Mouse (Mus musculus) natural killer cell, adult 2 months (primary cell): ENCODE measurements around the gene Pde9a.

Experiments used
- DNase-seq, 2 experiments: peaks; one replicate each; pipeline ENCODE4 v3.0.0; 2022; ENCODE audit warnings: low spot score in 2 of 2

Gene Pde9a

DNA sequence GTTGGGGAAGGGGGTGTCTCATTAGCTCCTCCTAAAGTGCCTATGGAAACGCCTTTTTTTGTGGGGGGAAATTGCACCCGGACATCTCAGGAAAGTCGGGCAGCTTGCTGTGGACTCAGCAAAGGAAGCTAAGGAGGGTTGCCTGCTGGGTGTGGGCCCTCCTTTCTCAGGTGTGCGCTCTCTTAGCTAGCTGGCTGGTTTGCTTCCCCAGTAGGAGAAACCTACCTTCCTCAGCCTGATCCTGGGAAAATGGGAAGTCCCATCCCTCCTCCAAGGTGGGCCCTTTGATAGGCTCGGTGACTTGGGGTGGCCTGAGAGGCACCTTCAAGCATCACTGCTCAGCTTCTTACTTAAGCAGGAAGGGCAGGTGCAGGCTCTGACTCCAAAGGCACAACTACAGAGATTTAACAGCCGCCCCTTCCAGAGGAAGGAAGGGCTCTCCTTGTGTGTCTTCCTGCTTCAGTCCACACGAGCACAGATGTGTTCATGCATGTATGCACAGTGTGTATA is 811 bp downstream of the Pde9a start:
- no peak for DNase-seq

- no peak for DNase-seq
Observed at GRCm38 (mm10) chr17:31389432-31390050, 3.5 kb downstream of the Pde9a start.

DNA sequence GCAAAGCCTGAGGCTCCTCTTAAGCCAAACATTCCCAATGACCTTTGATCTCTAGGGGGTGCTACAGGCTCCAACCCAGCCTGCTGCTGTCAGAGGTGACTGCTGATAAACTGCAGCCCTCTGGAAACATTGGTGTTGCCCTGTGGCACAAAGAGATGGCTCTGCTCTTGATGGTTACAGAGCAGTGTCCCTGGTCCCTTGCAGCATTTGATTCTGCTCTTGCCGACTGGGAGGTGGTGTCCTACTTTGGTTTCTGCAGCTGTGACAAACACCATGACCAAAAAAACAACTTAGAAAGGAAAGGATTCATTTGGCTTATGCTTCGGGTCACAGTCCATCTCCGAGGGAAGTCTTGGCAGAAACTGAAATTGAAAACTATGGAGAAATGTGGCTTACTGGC is 5.5 kb downstream of the Pde9a start:
- DNase-seq: no peak

DNA sequence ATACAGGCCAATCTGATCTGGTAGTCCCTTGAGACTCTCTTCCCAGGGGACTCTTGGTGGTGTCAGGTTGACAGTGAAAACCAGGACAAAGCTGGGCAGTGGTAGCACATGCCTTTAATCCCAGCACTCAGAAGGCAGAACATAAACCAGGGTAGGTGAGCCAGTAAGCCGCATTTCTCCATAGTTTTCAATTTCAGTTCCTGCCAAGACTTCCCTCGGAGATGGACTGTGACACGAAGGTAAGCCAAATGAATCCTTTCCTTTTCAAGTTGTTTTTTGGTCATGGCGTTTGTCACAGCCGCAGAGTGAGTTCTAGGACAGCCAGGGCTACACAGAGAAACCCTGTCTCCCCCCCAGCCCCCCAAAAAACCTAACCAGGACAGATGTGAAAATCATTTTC is 6.0 kb downstream of the Pde9a start:
- no peak for DNase-seq

DNA sequence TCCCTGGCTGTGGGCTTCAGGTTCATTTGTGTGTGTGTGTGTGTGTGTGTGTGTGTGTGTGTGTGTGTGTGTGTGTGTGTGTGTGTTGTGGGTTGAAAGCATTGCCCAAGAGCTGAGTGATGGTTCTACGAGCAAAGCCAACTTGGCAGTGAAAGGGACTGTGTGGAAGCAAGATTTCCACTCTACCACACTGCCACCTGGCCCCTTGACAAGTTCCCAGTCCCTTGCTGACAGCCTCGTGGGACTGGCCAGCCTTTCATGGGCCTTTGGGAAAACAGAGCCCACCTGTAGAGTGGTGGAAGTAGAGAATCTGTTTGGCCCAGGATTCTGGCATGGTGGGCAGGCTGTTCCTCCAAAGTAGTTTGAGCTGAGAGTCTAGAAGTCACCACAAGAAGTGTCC is 7.8 kb downstream of the Pde9a start:
- no peak for DNase-seq

DNA sequence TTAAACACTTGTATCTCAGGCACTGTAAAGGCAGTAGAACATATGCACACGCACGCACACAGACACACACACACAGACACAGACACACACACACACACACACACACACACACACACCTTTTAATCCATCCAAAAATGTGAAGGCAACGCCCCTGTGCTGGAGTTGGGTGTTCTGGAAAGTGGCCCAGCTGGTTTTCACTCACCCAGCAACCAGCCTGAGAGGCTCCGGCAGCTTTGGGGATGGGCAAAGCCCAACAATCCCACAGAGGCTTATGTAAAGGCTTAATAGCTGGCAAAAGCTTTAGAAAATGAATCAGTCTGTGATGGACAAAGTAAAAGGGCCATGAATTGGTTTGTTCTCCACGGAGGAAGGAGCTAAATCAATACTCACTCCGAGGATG is 14.3 kb downstream of the Pde9a start:
- no peak for DNase-seq

- no peak for DNase-seq
Observed at GRCm38 (mm10) chr17:31401160-31401559, 15.2 kb downstream of the Pde9a start.

DNA sequence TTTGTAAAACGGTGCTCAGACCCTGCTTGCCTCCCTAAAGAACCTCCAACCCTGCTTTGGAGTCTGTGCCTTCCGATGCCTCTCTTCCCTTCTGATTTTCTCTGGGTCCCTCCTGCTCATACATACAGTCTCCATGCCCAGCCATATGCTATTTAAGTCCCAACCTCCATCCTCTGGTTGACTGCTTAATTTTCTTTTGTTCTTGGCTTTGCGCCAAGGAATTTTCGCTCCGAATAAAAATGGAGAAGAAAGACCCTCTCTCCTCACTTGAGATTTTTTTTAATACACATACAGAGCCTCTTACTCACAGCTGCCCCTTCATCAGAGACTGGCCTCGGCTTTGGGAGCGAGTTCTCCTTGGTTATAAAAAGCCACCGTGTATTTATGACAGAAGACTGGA is 16.7 kb downstream of the Pde9a start:
- DNase-seq: no peak

DNA sequence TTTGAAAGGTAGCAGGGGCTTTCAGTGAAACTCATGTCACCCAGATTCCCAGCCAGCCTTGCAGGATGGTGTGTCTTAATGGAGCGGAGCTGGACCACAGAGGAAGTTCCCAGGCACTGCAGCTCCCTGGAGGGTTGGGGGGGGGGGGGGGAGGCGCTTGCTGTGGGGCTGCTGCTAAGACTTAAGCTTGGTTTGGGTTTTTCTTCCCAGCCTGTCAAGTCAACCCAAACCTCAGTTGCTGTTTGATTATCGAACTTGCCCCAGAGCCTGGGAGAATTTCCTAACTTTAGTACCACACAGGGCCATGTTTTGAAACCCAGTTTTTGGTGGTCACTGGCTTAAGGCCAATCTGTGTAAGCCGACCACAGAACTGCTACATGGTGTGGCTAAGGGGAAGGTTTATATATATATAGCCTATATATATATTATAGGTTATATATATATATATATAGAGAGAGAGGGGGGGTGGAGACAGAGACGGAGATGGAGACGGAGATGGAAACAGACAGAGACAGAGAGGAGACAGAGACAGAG is 19.8 kb downstream of the Pde9a start:
- no peak for DNase-seq

DNA sequence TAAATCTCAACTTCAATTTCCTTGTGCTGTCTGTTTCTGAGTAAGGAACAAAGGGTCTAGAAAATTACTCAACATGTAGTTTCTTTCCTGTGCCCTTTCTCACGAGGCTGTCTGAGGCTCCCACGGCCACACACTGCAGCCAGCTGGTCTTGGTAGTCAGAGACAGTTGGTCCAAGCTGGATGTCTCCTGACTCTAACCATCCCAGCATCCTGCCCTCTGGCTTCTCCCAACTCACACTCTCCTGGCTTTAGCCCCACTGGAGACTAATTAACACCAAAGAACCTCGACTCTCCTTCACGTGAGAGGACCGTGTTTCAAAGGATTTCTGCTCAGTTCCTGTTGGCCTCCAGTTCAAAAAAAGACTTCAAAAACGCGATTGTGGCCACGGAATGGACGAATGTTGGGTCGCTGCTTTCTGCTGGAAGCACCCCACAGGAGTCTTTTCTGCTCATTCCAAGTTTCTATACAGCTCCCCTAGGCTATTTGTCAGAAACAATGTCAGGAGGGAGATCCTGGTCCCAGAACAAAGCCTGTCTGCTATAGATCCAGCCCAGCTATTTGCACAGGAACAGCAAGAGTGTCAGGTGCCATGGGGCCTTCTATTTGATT is 23.8 kb downstream of the Pde9a start:
- DNase-seq: no peak

- DNase-seq: no peak
Observed at GRCm38 (mm10) chr17:31415258-31415657, 29.2 kb downstream of the Pde9a start.

DNA sequence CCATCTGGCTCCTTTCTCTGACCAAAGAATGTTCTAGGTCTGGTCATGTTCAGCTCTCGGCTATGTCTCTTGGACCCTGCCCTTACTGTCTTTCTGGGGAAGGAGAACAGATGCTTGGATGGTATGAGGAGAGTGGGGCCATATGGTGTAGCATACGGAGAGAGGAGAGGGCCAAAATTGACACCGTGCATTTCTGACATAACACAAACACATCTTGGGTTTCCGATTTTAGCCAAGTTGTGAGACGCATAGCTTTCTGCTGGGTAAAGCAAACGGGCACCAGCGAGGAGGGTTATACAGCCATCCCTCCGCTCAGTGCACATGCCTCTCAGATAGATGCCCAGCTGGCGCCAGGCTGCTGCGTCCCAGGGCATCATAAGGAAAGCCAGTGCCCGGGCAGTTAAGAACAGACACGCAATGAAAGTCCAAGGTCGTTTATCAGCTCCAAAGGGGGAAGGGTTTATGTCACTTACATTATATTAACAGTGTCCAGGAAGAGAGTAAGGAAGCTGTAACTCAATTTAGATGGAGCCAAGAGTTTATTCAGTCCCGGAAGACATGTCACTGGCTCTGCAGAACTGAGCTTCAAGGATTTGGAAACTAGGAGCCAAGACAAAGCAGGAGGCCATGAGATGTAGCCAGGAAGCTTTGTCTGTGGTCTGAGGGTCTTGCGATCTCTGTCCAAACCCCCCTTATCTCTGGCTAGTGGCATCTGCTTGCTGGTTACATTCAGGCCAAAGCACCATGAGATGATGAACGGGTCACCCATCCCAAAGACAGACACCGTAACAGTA is 33.0 kb downstream of the Pde9a start:
- no peak for DNase-seq

- DNase-seq: no peak
Observed at GRCm38 (mm10) chr17:31419598-31419950, 33.6 kb downstream of the Pde9a start.

GRCm38 (mm10) chr17:31419995-31420394 is 34.0 kb downstream of the Pde9a start:
- no peak for DNase-seq

DNA sequence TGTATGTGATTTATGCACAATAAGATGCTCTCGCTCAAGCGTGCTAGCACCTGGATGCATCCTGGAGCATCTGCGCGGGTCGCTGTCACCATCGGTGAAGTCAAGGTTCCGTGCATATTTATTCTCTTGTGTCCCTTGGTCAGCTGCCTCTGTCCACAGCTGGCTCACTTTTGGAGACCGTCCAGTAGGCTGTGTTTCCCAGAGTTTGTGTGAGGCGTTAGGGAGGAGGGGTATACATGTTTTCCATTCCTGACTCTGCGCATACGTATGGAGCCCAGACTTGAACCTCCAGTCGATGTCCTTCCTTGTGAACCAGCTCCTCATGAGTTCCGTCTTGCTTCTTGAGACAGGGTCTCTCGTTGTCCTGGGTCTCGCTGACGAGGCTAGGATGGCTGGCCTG is 34.6 kb downstream of the Pde9a start:
- DNase-seq: no peak

DNA sequence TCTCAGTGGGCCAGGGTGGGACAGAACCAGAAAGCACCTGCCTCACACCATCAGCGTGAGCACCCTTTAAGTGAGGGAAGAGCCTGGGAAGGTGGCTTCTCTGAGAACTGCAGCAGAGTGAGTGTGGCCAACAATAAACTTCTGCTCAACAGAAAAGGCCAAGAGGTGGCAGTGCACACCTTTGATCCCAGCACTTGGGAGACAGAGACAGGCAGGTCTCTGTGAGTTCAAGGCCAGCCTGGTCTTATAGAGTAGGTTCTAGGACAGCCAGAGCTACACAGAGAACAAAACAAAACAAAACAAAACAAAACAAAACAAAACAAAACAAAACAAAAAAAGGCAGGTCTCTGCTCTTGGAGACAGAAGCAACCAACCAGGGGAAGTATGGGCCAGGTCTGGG is 36.4 kb downstream of the Pde9a start:
- no peak for DNase-seq

- DNase-seq: no peak
Observed at GRCm38 (mm10) chr17:31423020-31423419, 37.0 kb downstream of the Pde9a start.

GRCm38 (mm10) chr17:31424358-31424757 is 38.3 kb downstream of the Pde9a start:
- DNase-seq: no peak

- no peak for DNase-seq
Observed at GRCm38 (mm10) chr17:31424798-31425197, 38.8 kb downstream of the Pde9a start.

- no peak for DNase-seq
Observed at GRCm38 (mm10) chr17:31425827-31426698, 40.1 kb downstream of the Pde9a start.

GRCm38 (mm10) chr17:31429402-31429801 is 43.4 kb downstream of the Pde9a start:
- no peak for DNase-seq

- DNase-seq: no peak
Observed at GRCm38 (mm10) chr17:31432878-31433281, 46.9 kb downstream of the Pde9a start.
